Mouse (Mus musculus): ENCODE measurements around the gene Zfp64. TPM values are rescaled to one million over a fixed set of nuclear protein-coding genes. Genes with fewer than 3 reads are reported as not detected.

Gene Zfp64
- polyA plus RNA-seq, 1 experiment from 2014 or later: 18.3 TPM

DNA sequence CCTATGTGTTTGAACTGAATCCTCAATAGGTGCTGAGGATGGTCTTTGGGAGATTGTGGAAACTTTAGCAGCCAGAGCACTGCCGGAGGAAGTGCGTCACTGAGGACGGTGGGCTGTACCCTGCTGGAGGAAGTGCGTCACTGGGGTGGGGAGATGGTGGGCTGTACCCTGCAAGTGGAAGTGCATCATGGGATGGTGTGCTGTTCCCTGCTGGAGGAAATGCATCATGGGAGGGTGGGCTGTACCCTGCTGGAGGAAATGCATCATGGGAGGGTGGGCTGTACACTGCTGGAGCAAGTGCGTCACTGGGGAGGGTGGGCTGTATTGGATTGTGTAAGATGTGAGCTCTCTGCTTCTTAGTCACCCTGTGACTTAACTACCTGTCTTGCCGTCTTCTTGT is 25.5 kb upstream of the Zfp64 start:
- ATAC-seq (replicated peaks; ENCODE audit: extremely low read depth, insufficient read depth, low FRiP score): peak; percentile 78
- H3K4me2 ChIP-seq (ENCODE audit: low read depth, low read length): peak overlapping the region; percentile 30; the same call in 1 of the 2 replicates
- H3K4me1 ChIP-seq (ENCODE audit: control insufficient read depth, insufficient read depth, low read length): no peaks in the 10 kb centered on the region
- H3K27ac ChIP-seq (ENCODE audit: low read length): no peak overlapping the region
- H3K4me3 ChIP-seq (ENCODE audit: low read length): no peak overlapping the region
- no peak overlapping the region for H3K9ac ChIP-seq (ENCODE audit: low read length)
- H3K27me3 ChIP-seq (ENCODE audit: control insufficient read depth, insufficient read depth, low read length): no peaks in the 10 kb centered on the region
- H3K9me3 ChIP-seq (replicated peaks; ENCODE audit: control insufficient read depth, low read length): peaks cover 4% of the 10 kb centered on the region
- 44% methylated on average over 6 of the region's 6 CpGs for WGBS
- no peaks in the 10 kb centered on the region for H3K36me3 ChIP-seq (ENCODE audit: control insufficient read depth, insufficient read depth)

DNA sequence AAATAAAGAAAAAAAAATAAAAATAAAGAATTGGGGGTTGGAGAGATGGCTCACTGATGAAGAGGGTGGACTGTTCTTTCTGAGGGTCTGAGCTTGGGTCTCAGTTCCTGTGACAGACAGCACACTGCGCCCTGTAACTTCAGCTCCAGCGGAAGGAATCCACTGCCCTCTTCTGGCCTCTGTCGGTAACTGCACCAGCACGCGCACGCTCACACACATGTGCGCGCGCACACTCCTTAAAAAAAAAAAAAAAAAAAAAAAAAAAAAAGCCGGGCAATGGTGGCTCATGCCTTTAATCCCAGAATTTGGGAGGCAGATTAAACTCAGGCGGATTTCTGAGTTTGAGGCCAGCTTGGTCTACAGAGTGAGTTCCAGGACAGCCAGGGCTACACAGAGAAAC is 24.4 kb upstream of the Zfp64 start:
- ATAC-seq (replicated peaks; ENCODE audit: extremely low read depth, insufficient read depth, low FRiP score): no peak
- no peaks in the 10 kb centered on the region for H3K27me3 ChIP-seq (ENCODE audit: control insufficient read depth, insufficient read depth, low read length)
- WGBS: 48% methylated on average over 11 of the region's 11 CpGs
- no peak overlapping the region for H3K4me3 ChIP-seq (ENCODE audit: low read length)
- H3K4me2 ChIP-seq (ENCODE audit: low read depth, low read length): no peak overlapping the region
- H3K27ac ChIP-seq (ENCODE audit: low read length): no peak overlapping the region
- no peaks in the 10 kb centered on the region for H3K36me3 ChIP-seq (ENCODE audit: control insufficient read depth, insufficient read depth)
- H3K9ac ChIP-seq (ENCODE audit: low read length): no peak overlapping the region
- H3K9me3 ChIP-seq (replicated peaks; ENCODE audit: control insufficient read depth, low read length): peaks cover 4% of the 10 kb centered on the region
- H3K4me1 ChIP-seq (ENCODE audit: control insufficient read depth, insufficient read depth, low read length): no peaks in the 10 kb centered on the region

DNA sequence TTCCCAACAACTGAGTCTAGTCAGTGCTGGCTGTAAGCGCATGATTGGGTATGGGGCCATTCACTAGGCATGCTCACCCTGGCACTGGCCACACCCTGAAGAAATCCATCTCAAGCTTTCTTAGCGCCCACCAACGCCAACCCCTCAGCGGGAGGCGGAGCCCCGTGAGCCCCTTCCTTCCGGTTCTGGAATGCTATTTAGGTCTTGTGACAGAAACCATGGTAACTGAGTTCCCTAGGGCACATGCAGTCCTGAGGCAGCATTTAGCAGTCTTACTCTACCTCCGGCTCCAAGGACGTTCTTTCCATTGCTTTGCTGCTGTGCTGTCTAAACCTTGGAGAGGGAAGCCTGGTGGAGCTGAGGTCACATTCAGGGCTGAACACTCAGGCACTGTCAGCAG is 22.6 kb upstream of the Zfp64 start:
- H3K27me3 ChIP-seq (ENCODE audit: control insufficient read depth, insufficient read depth, low read length): no peaks in the 10 kb centered on the region; the same call in 1 of the 2 replicates
- H3K27ac ChIP-seq (ENCODE audit: low read length): no peak overlapping the region
- no peak for ATAC-seq (replicated peaks; ENCODE audit: extremely low read depth, insufficient read depth, low FRiP score)
- H3K4me2 ChIP-seq (ENCODE audit: low read depth, low read length): peak overlapping the region; percentile 16; the same call in 1 of the 2 replicates
- no peaks in the 10 kb centered on the region for H3K36me3 ChIP-seq (ENCODE audit: control insufficient read depth, insufficient read depth)
- H3K9me3 ChIP-seq (replicated peaks; ENCODE audit: control insufficient read depth, low read length): peaks cover 4% of the 10 kb centered on the region
- 42% methylated on average over 9 of the region's 9 CpGs for WGBS
- H3K9ac ChIP-seq (ENCODE audit: low read length): no peak overlapping the region
- no peak overlapping the region for H3K4me3 ChIP-seq (ENCODE audit: low read length)
- H3K4me1 ChIP-seq (ENCODE audit: control insufficient read depth, insufficient read depth, low read length): no peaks in the 10 kb centered on the region

DNA sequence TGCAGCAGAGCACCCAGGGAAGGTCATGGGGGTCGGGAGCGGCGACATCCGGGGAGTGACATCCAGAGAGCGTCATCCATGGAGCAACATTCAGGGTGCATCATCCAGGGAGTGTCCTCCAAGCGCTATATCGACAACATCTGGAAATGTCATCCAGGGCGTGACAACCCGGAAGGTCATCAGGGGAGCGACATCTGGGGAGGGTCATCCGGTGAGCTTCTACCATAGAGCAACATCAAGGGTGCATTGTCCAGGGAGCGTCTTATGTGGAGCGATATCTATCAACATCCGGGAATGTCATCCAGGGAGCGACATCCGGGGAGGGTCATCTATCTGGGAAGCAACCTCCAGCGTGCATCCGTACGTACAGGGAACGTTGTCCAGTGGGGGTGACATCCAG is 14.7 kb upstream of the Zfp64 start:
- 91% methylated on average over 20 of the region's 20 CpGs for WGBS
- no peak overlapping the region for H3K27ac ChIP-seq (ENCODE audit: low read length)
- ATAC-seq (replicated peaks; ENCODE audit: extremely low read depth, insufficient read depth, low FRiP score): no peak

DNA sequence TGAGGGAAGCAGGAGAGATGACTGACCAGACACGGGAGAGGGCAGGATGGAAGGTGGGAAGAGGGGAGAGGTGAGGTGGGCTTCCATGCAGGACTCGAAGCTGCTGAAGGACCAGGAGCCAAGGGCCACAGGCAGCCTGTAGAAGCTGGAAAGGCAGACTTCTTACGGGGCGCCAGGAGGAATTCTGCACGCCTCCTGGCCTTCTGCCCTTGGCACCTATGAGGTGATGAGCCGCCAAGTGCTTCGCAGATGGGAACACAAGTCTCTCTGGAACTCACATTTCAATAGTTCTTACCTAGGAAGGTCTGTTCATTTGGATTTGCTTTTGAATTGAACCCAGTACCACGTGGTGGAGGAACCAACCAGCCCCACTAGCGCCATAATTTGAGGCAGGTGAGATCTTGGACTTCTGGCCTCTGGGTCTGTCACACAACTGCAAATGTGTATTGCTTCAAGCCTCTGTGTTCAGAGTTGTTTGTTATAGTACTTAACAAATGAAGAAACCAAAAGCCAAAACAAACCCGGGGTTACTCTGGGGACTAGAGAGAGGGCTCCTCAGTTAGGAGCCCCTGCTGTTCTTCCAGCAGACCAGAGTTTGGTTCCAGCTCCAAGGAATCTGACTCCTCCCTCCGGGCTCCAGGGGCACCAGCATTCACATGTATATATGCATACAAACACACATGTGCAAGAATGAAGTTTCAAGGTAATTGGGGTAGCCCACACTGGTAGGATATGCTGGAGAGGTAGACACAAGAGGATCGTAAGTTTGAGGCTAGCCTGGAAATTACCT is 12.9 kb upstream of the Zfp64 start:
- ATAC-seq (replicated peaks; ENCODE audit: extremely low read depth, insufficient read depth, low FRiP score): no peak
- H3K27me3 ChIP-seq (ENCODE audit: control insufficient read depth, insufficient read depth, low read length): no peaks in the 10 kb centered on the region
- no peaks in the 10 kb centered on the region for H3K9me3 ChIP-seq (replicated peaks; ENCODE audit: control insufficient read depth, low read length)
- no peaks in the 10 kb centered on the region for H3K36me3 ChIP-seq (ENCODE audit: control insufficient read depth, insufficient read depth)
- no peak overlapping the region for H3K4me2 ChIP-seq (ENCODE audit: low read depth, low read length)
- 73% methylated on average over 12 of the region's 12 CpGs for WGBS
- no peak overlapping the region for H3K27ac ChIP-seq (ENCODE audit: low read length)
- no peaks in the 10 kb centered on the region for H3K4me1 ChIP-seq (ENCODE audit: control insufficient read depth, insufficient read depth, low read length)
- no peak overlapping the region for H3K9ac ChIP-seq (ENCODE audit: low read length)
- H3K4me3 ChIP-seq (ENCODE audit: low read length): no peak overlapping the region

More for the DNA sequence above, 14.7 kb upstream of the Zfp64 start:
- Histone ChIP-seq H3K9me3 (replicated peaks; ENCODE audit: control insufficient read depth, low read length) (no peaks in the 10 kb centered on the region), H3K4me3 (ENCODE audit: low read length) (no peak overlapping the region), H3K9ac (ENCODE audit: low read length) (no peak overlapping the region), H3K27me3 (ENCODE audit: control insufficient read depth, insufficient read depth, low read length) (no peaks in the 10 kb centered on the region; the same call in 1 of the 2 replicates), H3K36me3 (ENCODE audit: control insufficient read depth, insufficient read depth) (no peaks in the 10 kb centered on the region), H3K4me1 (ENCODE audit: control insufficient read depth, insufficient read depth, low read length) (no peaks in the 10 kb centered on the region), H3K4me2 (ENCODE audit: low read depth, low read length) (no peak overlapping the region)

DNA sequence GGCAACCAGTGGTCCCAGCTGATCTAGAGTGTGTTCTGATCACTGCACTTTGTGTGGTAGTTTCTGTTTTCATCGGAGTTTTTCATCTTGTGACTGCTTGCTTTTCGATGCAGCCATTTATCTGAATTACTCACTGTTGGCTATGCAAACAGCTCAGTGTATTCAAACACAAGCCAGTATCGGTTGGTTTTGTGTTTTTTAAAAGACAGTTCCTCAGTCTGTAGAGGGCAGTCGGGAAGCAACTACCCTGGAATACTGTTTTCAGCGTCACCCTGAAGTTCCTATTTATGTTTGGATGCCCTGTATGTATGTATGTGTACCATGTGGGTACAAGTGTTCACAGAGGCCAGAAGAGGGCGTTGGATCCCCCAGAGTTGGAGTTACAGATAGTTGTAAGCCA is 11.1 kb upstream of the Zfp64 start:
- ATAC-seq (replicated peaks; ENCODE audit: extremely low read depth, insufficient read depth, low FRiP score): no peak
- no peak overlapping the region for H3K9ac ChIP-seq (ENCODE audit: low read length)
- H3K4me2 ChIP-seq (ENCODE audit: low read depth, low read length): no peak overlapping the region
- no peaks in the 10 kb centered on the region for H3K9me3 ChIP-seq (replicated peaks; ENCODE audit: control insufficient read depth, low read length)
- H3K4me1 ChIP-seq (ENCODE audit: control insufficient read depth, insufficient read depth, low read length): no peaks in the 10 kb centered on the region
- WGBS: 73% methylated on average over 6 of the region's 6 CpGs
- no peaks in the 10 kb centered on the region for H3K36me3 ChIP-seq (ENCODE audit: control insufficient read depth, insufficient read depth)
- no peaks in the 10 kb centered on the region for H3K27me3 ChIP-seq (ENCODE audit: control insufficient read depth, insufficient read depth, low read length)
- no peak overlapping the region for H3K27ac ChIP-seq (ENCODE audit: low read length)
- H3K4me3 ChIP-seq (ENCODE audit: low read length): no peak overlapping the region

DNA sequence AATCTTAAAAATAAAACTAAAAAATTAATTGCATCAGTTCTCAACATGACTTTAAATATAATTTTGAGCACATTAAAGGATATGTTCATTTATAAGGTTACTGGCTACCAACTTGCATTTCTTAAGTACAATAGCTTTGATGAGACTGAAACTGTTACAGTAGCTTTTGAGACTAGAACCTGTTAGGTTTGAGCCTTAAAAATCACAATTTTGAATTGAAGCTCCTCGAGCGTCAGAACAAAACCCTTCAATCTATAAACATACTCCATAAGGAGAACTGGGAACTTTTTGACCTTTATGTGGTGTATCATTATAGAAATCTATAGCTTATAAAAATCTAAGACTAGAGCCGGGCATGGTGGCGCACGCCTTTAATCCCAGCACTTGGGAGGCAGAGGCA is 9.5 kb upstream of the Zfp64 start:
- Histone ChIP-seq H3K4me2 (ENCODE audit: low read depth, low read length) (no peak overlapping the region), H3K36me3 (ENCODE audit: control insufficient read depth, insufficient read depth) (no peaks in the 10 kb centered on the region), H3K4me3 (ENCODE audit: low read length) (no peak overlapping the region), H3K9me3 (replicated peaks; ENCODE audit: control insufficient read depth, low read length) (no peaks in the 10 kb centered on the region), H3K27me3 (ENCODE audit: control insufficient read depth, insufficient read depth, low read length) (no peaks in the 10 kb centered on the region), H3K27ac (ENCODE audit: low read length) (no peak overlapping the region), H3K4me1 (ENCODE audit: control insufficient read depth, insufficient read depth, low read length) (no peaks in the 10 kb centered on the region), H3K9ac (ENCODE audit: low read length) (no peak overlapping the region)
- ATAC-seq (replicated peaks; ENCODE audit: extremely low read depth, insufficient read depth, low FRiP score): no peak
- 93% methylated on average over 5 of the region's 5 CpGs for WGBS

DNA sequence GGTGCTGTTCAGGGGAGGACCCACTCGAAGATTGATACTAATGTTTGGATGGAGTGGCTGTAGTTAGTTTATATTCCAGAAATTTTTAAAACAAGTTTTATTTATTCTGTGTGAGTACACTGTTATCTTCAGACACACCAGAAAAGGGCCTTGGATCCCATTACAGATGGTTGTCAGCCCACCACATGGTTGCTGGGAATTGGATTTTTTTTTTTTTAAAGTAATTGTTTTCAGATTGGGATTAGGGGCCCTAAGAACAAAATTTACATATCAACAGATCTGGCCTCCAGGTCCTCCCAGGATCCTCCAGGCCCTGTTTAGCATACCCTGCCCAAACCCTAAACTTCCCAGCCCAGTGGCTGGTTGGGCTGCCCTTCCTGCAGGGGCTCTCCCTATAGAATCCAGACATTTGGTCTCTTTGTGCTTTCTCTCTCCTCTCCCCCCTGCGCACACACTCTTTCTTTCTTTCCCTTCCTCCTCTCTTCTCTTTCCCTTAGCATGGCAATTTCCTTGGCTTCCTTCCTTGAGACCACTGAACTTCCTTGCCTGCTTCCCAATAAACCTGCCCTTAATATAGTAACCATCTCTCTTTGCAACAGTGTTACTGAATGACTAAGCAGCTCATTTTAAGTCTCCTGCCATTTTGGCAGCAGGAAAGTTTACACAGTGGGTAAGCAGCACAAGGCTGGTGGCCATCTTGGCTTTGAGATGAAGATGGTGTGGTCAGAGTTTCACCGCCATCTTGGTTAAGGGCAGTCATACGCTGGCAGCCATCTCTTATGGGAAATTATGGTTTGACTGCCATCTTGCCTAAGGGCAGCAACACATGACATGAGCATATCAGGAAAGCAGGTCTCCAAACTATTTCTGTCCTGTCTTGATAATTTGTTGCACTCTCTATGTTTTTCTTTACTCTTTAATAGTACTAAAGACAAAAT is 6.6 kb upstream of the Zfp64 start:
- no peak for ATAC-seq (replicated peaks; ENCODE audit: extremely low read depth, insufficient read depth, low FRiP score)
- 84% methylated on average over 4 of the region's 4 CpGs for WGBS
- no peak overlapping the region for H3K27ac ChIP-seq (ENCODE audit: low read length)

DNA sequence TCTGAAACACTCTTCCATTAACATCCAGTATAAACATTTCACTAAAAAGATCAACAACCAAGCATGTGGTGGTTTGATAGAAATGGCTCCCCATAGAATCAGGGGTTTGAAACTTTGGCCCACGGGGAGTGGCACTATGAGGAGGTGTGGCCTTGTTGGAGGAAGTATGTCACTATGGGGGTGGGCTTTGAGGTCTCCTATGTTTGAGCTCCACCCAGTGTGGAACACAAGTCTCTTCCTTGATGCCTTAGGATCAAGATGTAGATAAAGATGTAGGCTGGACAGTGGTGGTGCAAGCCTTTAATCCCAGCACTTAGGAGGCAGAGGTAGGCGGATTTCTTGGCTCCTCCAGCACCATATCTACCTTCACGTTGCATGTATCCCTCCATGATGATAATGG is 5.4 kb upstream of the Zfp64 start:
- H3K27me3 ChIP-seq (ENCODE audit: control insufficient read depth, insufficient read depth, low read length): no peaks in the 10 kb centered on the region
- ATAC-seq (replicated peaks; ENCODE audit: extremely low read depth, insufficient read depth, low FRiP score): no peak
- no peak overlapping the region for H3K4me3 ChIP-seq (ENCODE audit: low read length)
- H3K27ac ChIP-seq (ENCODE audit: low read length): no peak overlapping the region
- H3K36me3 ChIP-seq (ENCODE audit: control insufficient read depth, insufficient read depth): no peaks in the 10 kb centered on the region
- 80% methylated on average over 3 of the region's 3 CpGs for whole genome bisulfite sequencing
- no peaks in the 10 kb centered on the region for H3K9me3 ChIP-seq (replicated peaks; ENCODE audit: control insufficient read depth, low read length)
- 0 out of 2 replicates have a peak, but pooled peaks cover 2% of the 10 kb centered on the region for H3K4me1 ChIP-seq (ENCODE audit: control insufficient read depth, insufficient read depth, low read length)
- no peak overlapping the region for H3K9ac ChIP-seq (ENCODE audit: low read length)
- H3K4me2 ChIP-seq (ENCODE audit: low read depth, low read length): no peak overlapping the region

More for the DNA sequence above, 6.6 kb upstream of the Zfp64 start:
- Histone ChIP-seq H3K4me2 (ENCODE audit: low read depth, low read length) (no peak overlapping the region), H3K4me3 (ENCODE audit: low read length) (no peak overlapping the region), H3K9ac (ENCODE audit: low read length) (no peak overlapping the region), H3K9me3 (replicated peaks; ENCODE audit: control insufficient read depth, low read length) (no peaks in the 10 kb centered on the region), H3K36me3 (ENCODE audit: control insufficient read depth, insufficient read depth) (no peaks in the 10 kb centered on the region), H3K27me3 (ENCODE audit: control insufficient read depth, insufficient read depth, low read length) (no peaks in the 10 kb centered on the region), H3K4me1 (ENCODE audit: control insufficient read depth, insufficient read depth, low read length) (no peaks in the 10 kb centered on the region)
